Mouse (Mus musculus) cerebellum, postnatal 25 days (tissue): ENCODE data around the gene Anxa1.
A peak's percentile ranks its signal among the peaks of the same experiment; 100 is the strongest.

ENCODE experiments used
- DNase-seq, 2 experiments: peaks; one replicate each; pipeline ENCODE4 v3.0.0; 2021; ENCODE audit warnings: mixed read lengths in 2 of 2

The Anxa1 gene

DNA sequence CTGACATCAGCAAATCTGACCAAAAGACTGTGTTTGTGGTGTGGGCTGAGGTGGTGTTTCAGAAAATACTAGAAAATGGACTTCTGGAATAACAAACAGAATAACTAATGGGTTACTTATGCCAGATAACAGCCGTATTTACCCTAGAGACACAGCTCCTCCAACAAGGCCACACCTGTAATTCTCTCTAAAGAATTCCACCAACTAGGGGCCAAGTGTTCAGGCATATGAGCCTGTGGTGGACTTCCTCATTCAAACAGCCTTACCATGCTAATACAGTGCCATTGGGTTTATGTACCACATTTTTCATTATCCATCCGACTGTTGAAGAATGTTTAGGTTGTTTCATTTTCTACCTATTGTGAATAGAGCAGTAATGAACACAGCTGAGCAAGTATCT, 20.6 kb downstream of the Anxa1 start:
- DNase-seq: no peak

- no peak for DNase-seq
These were observed 24.2 kb downstream of the Anxa1 start for GRCm38 (mm10) chr19:20366571-20366970.

- no peak for DNase-seq
These were observed 24.7 kb downstream of the Anxa1 start for GRCm38 (mm10) chr19:20366010-20366409.

GRCm38 (mm10) chr19:20365364-20365763, 25.4 kb downstream of the Anxa1 start:
- DNase-seq: no peak

GRCm38 (mm10) chr19:20364931-20365330, 25.8 kb downstream of the Anxa1 start:
- DNase-seq: no peak

GRCm38 (mm10) chr19:20363221-20363620, 27.5 kb downstream of the Anxa1 start:
- DNase-seq: no peak

DNA sequence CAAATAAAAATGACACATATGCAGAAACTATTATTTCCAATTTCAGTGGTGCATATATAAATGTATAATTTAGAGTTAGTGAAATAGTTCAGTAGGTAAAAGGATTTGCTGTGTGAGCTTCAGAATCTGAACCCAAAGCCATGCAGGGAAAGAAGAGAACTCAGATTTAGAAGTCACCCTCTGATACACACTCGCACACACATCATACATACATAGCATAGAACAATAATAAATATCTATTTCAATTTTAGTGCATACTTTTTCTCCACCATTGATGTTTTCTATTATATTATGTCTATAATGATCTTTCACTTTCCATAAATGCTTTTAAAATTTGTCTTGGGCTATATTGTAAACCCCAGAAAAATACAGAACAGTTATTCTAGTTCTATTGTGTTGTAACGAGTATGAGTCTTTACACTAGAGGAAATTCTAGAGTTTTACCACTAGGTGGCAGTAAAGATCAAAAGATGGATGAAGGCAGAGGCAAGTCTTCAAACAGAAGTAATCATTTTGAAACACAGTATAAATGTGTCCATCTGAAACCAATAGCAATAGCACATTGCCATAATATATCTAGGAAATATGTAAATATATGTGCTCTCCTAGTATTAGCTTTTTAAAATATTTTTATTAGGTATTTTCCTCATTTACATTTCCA, 28.7 kb downstream of the Anxa1 start:
- no peak for DNase-seq

- DNase-seq: no peak
These were observed 32.1 kb downstream of the Anxa1 start for GRCm38 (mm10) chr19:20358679-20359078.

- DNase-seq: peak; percentile 81 to 87
These were observed 45.3 kb downstream of the Anxa1 start for GRCm38 (mm10) chr19:20345317-20345917.

- DNase-seq: peak; percentile 46 to 70
These were observed 46.0 kb downstream of the Anxa1 start for GRCm38 (mm10) chr19:20344511-20345316.

GRCm38 (mm10) chr19:20344052-20344451, 46.7 kb downstream of the Anxa1 start:
- DNase-seq: no peak
